In genomic region chr11:54866119-54867048, GRCm38 (mm10) we compare ENCODE assay signal across 8 mouse cellular contexts. TPM values are rescaled to one million over a fixed set of nuclear protein-coding genes. Genes with fewer than 3 reads are reported as not detected.
A peak's percentile ranks its signal among the peaks of the same experiment; 100 is the strongest.
DNase-seq lines count a peak whose midpoint lies in the region; ATAC-seq and TF ChIP-seq lines count a peak whose summit lies in the region.

Gene Hint1 (plus strand): TSS chr11:54866383.

- peak; percentile 51 for TF ChIP-seq CTCF in stomach, postnatal 0 days (IDR thresholded peaks at IDR 0.05; ENCODE audit: low read depth)

- no peaks in the 10 kb centered on the region for H3K9me3 ChIP-seq in forebrain, embryonic 14.5 days (replicated peaks; ENCODE audit: control insufficient read depth, low read length)
- H3K9me3 ChIP-seq in liver, embryonic 16.5 days (replicated peaks; ENCODE audit: control insufficient read depth, low read length) = no peaks in the 10 kb centered on the region
- no peaks in the 10 kb centered on the region for H3K9me3 ChIP-seq in neural tube, embryonic 12.5 days
- H3K9me3 ChIP-seq in stomach, postnatal 0 days (ENCODE audit: control insufficient read depth, low read length) = no peaks in the 10 kb centered on the region

- no peak for TF ChIP-seq EP300 in stomach, postnatal 0 days (optimal IDR thresholded peaks at IDR 0.05)

- H3K4me3 ChIP-seq in forebrain, embryonic 14.5 days (ENCODE audit: low read depth, low read length) = peak within 1 kb of the TSS; percentile 90
- H3K4me3 ChIP-seq in liver, embryonic 16.5 days (ENCODE audit: low read depth, low read length) = peak within 1 kb of the TSS; percentile 85
- H3K4me3 ChIP-seq in neural tube, embryonic 12.5 days = peak within 1 kb of the TSS; percentile 76
- H3K4me3 ChIP-seq in stomach, postnatal 0 days (ENCODE audit: low read depth, low read length) = peak within 1 kb of the TSS; percentile 84

- H3K9ac ChIP-seq in forebrain, embryonic 14.5 days (ENCODE audit: low read length) = peak within 1 kb of the TSS; percentile 98
- H3K9ac ChIP-seq in liver, embryonic 16.5 days (ENCODE audit: low read depth, low read length) = peak within 1 kb of the TSS; percentile 91
- H3K9ac ChIP-seq in neural tube, embryonic 12.5 days = peak within 1 kb of the TSS; percentile 91
- H3K9ac ChIP-seq in stomach, postnatal 0 days (ENCODE audit: low read length) = peak within 1 kb of the TSS; percentile 93

- ATAC-seq in cerebellum, adult (ENCODE audit: insufficient number of reproducible peaks, low FRiP score, low TSS enrichment) = peak; percentile 82
- peak; percentile 84 for ATAC-seq in forebrain, embryonic 14.5 days
- peak; percentile 84 for ATAC-seq in liver, embryonic 16.5 days (ENCODE audit: low read depth)
- peak; percentile 78 for ATAC-seq in neural tube, embryonic 12.5 days (ENCODE audit: low FRiP score, low read depth)
- peak; percentile 87 for ATAC-seq in stomach, postnatal 0 days (ENCODE audit: low FRiP score, low TSS enrichment)

- WGBS in forebrain, embryonic 14.5 days = under 1% methylated on average over 96 of the region's 107 CpGs
- whole genome bisulfite sequencing in large intestine, adult 2 months = under 1% methylated on average over 107 of the region's 107 CpGs
- WGBS in liver, embryonic 16.5 days (ENCODE audit: insufficient replicate concordance) = under 1% methylated on average over 100 of the region's 107 CpGs
- under 1% methylated on average over 107 of the region's 107 CpGs for WGBS in neural tube, embryonic 12.5 days
- WGBS in stomach, postnatal 0 days = under 1% methylated on average over 93 of the region's 107 CpGs

- H3K27me3 ChIP-seq in forebrain, embryonic 14.5 days (replicated peaks; ENCODE audit: control insufficient read depth, insufficient read depth, low read length) = no peaks in the 10 kb centered on the region
- no peaks in the 10 kb centered on the region for H3K27me3 ChIP-seq in liver, embryonic 16.5 days (ENCODE audit: control insufficient read depth, insufficient read depth, low read depth, low read length)
- no peaks in the 10 kb centered on the region for H3K27me3 ChIP-seq in neural tube, embryonic 12.5 days (replicated peaks)
- H3K27me3 ChIP-seq in stomach, postnatal 0 days (ENCODE audit: control insufficient read depth, insufficient read depth, low read length) = no peaks in the 10 kb centered on the region

- peak; percentile 86 for DNase-seq in ES-CJ7 (ENCODE audit: low read depth, low spot score)
- peak; percentile 94 for DNase-seq in forebrain, embryonic 14.5 days (ENCODE audit: low spot score)
- DNase-seq in heart, postnatal 10 days = peak; percentile 95
- no peak for DNase-seq in large intestine, adult 2 months (ENCODE audit: low read depth, low spot score)
- peak; percentile 92 for DNase-seq in stomach, postnatal 0 days (ENCODE audit: low spot score)

- peaks cover 21% of the 10 kb centered on the region for H3K36me3 ChIP-seq in forebrain, embryonic 14.5 days (ENCODE audit: control insufficient read depth, insufficient read depth, low read length)
- peaks cover 15% of the 10 kb centered on the region for H3K36me3 ChIP-seq in liver, embryonic 16.5 days (ENCODE audit: control insufficient read depth, insufficient read depth)
- H3K36me3 ChIP-seq in neural tube, embryonic 12.5 days = peaks cover 15% of the 10 kb centered on the region
- H3K36me3 ChIP-seq in stomach, postnatal 0 days (ENCODE audit: control insufficient read depth, insufficient read depth, low read length) = no peaks in the 10 kb centered on the region; the same call in 1 of the 2 replicates

- peak within 1 kb of the TSS; percentile 53 for H3K4me2 ChIP-seq in forebrain, embryonic 14.5 days (ENCODE audit: low read length)
- H3K4me2 ChIP-seq in liver, embryonic 16.5 days (ENCODE audit: low read depth, low read length) = peak within 1 kb of the TSS; percentile 88
- peak within 1 kb of the TSS; percentile 62 for H3K4me2 ChIP-seq in neural tube, embryonic 12.5 days (replicated peaks)
- H3K4me2 ChIP-seq in stomach, postnatal 0 days (replicated peaks; ENCODE audit: low read depth) = peak within 1 kb of the TSS; percentile 63

- peaks cover 13% of the 10 kb centered on the region for H3K4me1 ChIP-seq in forebrain, embryonic 14.5 days (ENCODE audit: control insufficient read depth, insufficient read depth, low read length)
- peaks cover 41% of the 10 kb centered on the region for H3K4me1 ChIP-seq in liver, embryonic 16.5 days (ENCODE audit: control insufficient read depth, low read depth, low read length)
- peaks cover 21% of the 10 kb centered on the region for H3K4me1 ChIP-seq in neural tube, embryonic 12.5 days
- H3K4me1 ChIP-seq in stomach, postnatal 0 days (replicated peaks; ENCODE audit: control insufficient read depth, insufficient read depth) = 0 out of 2 replicates have a peak, but pooled peaks cover 2% of the 10 kb centered on the region

- intact Hi-C loops in heart, postnatal 10 days (cut with DNase I) = no loop called here

- H3K27ac ChIP-seq in forebrain, embryonic 14.5 days (ENCODE audit: low read depth, low read length) = peak within 1 kb of the TSS; percentile 87
- H3K27ac ChIP-seq in liver, embryonic 16.5 days (ENCODE audit: low read length) = peak within 1 kb of the TSS; percentile 91
- H3K27ac ChIP-seq in neural tube, embryonic 12.5 days = peak within 1 kb of the TSS; percentile 89
- H3K27ac ChIP-seq in stomach, postnatal 0 days (replicated peaks) = peak within 1 kb of the TSS; percentile 95

RNA-seq across cellular contexts. Expression of gene Hint1, which starts in this region (rescaled TPM):
- polyA plus RNA-seq in forebrain, embryonic 14.5 days (2014; fragmentation: Nextera tagmentation; extraction: Ambion mirVana) = 757 and 875 TPM in 2 replicates
- total RNA-seq in heart, postnatal 10 days (2021) = 100 to 1,000 TPM; 304 to 309 TPM
- polyA plus RNA-seq in large intestine, adult 2 months (2012; rRNA removed) = 577 and 667 TPM in 2 replicates
- 358 and 381 TPM in 2 replicates for polyA plus RNA-seq in liver, embryonic 16.5 days (2015; fragmentation: Nextera tagmentation; extraction: Ambion mirVana)
- polyA plus RNA-seq in neural tube, embryonic 12.5 days (2016; fragmentation: Nextera tagmentation; extraction: Ambion mirVana) = 653 and 677 TPM in 2 replicates
- polyA plus RNA-seq in stomach, postnatal 0 days (2015; fragmentation: Nextera tagmentation; extraction: Ambion mirVana) = 745 and 824 TPM in 2 replicates
